Mouse (Mus musculus) cerebellum, adult 9-10 months (tissue): ENCODE measurements around the gene Ak2.

Source experiments
- DNase-seq: peaks from one replicate; pipeline ENCODE4 v3.0.0; 2022

Gene Ak2

DNA sequence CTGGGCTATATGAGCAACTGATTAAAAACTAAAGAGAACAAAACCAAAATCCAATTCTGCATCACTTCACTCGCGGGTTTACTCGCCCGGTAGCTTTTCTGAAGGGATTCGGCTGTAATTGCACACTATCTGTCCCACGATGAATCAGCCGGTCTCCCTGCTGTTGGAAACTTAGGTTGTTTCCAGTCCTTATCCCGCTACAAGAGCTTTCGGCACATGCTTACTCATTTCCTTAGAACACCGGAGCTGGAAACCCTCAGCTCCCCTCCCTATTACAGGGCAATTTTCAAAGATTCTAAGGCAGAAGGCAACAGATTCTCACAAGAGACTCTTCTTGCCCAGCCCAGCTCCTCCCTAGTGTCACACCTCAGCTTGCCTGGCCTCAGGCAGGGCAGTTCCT, 25.4 kb downstream of the Ak2 start:
- DNase-seq: no peak

DNA sequence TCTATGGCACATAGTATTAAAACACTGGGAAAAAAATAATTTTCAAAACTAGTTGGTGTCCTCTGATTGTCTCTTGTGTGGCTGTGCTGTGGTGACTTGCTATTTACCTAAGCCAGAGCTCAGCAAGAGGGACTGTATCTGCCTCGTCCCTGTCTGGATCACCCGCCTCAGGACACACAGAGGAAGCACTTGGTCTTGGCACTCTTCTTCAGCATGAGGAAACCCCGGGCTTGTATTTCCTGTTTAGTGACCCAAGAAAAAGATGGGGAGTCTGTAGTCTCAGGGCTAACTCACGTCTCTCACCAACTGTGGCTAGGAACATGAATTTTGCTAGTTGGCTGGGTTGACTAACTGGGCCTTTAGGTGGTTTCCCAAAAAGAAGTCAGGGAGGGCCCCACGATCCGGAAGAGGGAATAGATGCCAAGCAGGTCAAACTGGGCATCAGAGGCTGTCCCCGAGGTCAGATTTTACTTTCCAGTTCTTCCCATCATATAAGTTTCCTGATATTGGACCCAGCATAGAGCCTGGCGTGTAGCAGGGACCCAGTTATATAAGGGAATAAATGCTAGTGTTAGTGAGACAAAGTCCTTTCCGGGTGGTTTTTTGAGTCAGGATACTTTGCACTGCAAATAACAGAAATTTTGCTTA, 27.2 kb downstream of the Ak2 start:
- DNase-seq: no peak

DNA sequence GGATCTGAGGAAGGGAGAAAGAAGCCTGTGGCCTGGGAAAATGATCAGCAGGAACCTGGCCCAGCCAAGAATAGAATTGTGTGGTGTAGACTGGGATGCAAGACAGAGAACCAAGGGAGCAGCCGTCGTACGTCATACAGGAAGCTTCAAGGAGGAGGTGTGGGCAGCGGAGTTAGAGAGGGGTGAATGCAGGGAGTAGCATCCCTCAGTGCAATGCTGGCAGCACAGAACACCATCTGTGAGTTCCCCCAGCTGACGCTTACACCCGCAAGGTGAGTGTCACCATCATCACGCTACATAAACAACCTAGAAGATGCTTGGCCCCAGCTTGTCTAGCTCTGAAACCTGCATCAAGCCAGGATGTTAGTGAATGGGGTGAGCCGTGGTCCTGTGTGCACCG, 28.0 kb downstream of the Ak2 start:
- peak; percentile 48 for DNase-seq

DNA sequence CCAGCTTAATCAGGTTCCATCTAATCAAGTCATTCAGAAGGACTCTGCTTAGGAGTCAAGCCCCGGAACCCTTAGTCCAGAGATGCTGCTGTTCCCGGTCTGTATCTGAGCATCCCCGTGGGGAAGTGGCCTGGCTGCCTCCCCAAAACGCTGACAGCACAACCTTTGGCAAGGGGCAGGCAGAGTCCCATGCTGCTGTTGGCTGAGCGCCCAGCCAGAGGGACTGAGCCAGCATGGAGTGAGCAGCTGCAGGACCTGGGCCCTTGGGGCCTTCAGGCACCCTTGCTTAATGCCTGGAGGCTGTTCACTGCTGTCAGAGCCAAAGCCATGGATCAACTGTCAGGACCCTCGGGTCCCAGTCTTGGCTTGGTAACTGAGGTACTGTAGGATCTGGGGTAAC, 28.7 kb downstream of the Ak2 start:
- peak; percentile 85 for DNase-seq

DNA sequence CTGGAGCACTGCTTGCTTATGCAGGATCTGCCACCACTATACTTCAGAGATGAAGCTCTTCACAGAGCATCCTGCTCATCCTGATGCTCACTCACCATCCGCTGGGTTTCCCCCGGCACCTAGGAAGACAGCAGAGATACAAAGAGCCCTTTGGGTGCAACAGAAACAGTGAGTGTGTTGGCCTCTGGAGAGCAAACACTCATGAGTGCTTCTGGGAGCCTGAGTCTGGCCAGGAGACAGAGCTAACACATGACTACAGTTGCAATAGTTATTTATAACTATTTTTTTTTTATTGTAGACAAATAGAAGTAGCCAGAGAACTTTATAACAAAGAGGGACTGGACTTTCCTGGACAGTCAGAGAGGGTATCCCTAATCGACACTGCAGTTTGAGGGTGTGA, 29.7 kb downstream of the Ak2 start:
- DNase-seq: no peak

DNA sequence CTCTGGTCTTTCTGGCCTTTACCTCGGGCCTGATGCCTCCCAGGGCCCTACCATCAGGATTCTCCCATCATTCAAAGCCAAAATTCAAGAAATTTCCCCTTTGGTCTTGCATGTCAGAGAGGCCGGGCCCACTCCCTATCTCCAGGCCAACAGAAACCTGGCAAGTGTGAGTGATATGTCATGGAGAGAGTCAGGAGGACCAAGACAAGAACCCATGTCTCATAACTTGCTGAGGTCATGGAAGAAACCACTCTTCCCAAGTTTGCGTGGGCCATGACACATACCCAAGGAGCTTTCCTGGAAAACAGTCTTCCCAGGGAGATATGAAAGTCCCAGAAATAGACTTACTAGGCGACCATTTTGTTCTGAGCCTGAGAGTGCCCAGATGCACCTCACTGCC, 30.1 kb downstream of the Ak2 start:
- DNase-seq: no peak

DNA sequence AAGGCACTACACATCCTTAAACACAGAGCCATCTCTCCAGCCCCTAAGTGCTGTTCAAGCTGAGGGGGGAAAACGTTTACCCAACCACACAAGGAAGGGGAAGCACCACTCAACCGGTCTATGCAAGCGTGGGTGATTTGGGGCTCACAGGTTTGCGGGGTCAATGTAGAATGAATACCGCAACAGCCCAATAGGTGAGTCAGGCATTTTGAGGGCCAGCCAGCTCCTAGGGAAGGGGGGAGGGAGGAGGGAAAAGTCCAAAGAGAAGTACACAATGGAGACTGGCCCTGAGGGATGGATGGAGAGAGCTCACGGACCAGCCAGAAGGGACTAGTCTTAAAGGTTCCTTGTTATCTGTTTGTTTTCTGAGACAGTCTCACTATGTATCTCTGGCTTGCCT, 32.1 kb downstream of the Ak2 start:
- no peak for DNase-seq

DNA sequence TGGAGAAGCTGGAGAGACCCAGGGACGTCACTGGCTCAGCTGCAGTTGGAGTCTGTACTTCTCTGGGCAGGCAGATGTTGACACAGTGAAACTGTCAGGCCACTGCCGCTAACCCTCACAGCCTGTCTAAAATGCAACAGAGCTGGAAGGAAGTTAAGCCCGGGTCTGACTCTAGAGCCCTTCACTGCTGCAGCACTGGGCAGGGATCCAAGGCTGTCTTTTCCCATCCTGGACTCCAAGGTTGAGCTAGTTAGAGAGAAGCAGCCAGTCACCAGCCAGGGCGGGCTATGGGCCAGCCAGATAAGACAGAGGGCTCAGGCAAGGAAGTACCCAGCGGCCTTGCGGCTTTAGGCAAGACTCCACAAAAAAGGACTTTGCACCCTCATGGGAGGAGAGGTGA, 33.0 kb downstream of the Ak2 start:
- DNase-seq: no peak

DNA sequence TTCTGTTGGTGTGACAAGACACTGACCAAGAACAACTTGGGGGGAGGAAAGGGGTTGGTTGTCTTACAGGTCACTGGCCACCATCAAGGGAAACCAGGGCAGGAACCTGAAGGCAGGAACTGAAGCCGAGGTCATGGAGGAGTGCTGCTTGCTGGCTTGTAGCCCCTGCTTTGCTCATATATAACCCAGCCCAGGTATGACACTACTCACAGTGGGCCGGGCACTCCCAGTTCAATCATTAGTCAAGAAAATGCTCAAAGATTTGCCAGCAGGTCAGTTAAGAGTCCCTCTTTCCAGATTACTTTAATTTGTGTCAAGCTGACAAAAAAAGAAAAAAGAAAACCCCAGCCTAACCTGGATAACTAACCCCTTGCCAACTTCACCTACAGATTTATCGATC, 33.9 kb downstream of the Ak2 start:
- no peak for DNase-seq

DNA sequence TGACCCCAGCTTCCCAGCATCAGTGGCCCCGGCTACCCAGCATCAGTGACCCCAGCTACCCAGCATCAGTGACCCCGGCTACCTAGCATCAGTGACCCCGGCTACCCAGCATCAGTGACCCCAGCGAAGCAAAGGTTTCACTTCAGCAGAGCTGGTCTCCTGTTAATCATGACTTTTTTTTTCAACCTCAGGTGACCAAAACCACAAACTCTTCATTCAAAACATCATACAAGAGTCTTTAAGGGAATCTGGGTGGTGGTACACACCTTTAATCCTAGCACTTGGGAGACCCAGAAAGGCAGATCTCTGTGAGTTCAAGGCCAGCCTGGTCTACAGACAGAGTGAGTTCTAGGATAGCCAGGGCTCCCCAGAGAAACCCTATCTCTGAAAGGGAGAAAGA, 39.0 kb downstream of the Ak2 start:
- DNase-seq: no peak

DNA sequence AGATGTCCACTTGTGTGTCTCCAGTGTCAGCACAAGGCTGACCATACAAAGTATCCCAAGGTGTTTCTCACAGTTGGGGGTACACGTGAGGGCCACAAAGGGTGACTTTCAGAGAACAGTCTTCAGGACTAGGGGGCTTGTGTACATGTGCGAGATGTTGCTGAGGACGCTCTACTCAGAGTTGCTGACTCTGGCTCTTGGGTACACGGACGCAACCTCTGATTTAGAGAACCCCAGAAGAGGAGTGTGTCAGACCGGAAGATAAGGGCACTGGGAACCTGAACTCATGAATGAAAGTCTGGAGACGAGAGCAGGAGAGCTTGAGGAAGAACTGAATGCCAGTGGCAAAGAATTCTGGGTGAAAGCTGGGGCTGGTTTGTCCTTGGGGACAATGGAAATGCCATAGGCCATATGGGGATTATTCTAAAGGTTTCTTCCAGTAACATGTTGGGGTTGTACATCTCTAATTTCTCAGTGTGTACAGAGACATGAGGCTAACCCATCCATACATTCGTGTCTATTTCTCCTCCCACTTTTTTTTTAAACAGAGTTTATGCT, 39.7 kb downstream of the Ak2 start:
- no peak for DNase-seq

DNA sequence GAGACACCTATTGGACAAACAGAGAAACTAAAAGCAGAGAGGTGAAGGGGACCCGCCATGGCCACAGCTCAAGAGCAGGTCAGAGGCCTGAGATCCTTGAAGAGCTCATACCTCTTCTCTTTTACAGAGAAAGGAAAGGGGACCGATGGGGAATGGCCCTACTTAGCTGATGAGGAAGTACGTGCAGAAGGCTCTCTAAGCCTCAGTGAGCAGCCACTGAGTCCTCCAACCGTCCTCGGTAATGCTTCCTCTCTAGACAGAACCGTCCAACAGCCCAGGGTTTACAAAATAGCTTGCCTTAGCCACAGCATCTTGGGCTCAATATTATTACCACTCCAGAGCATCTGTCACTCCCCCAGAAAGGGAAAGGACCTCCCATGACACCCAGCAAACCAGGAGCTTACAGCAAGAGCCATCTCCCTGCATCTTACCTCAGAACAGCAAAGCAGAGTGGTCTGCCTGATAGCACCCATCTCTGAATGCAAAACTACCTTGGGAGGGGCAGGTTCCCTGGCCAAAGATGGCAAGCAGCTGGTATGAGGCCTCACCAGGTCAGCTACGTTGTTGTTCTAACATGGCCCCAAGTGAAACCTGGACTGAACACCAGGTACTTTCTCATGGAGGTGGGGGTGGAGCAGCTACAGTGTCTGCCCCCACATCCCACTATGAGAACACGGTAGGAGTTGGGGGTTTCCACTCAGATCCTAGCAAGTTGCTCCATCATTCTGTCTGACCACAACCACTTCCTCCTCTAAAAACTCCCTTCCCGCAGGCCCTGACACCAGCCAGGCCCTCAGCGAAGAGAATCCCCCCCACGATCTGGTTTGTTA, 40.6 kb downstream of the Ak2 start:
- no peak for DNase-seq

DNA sequence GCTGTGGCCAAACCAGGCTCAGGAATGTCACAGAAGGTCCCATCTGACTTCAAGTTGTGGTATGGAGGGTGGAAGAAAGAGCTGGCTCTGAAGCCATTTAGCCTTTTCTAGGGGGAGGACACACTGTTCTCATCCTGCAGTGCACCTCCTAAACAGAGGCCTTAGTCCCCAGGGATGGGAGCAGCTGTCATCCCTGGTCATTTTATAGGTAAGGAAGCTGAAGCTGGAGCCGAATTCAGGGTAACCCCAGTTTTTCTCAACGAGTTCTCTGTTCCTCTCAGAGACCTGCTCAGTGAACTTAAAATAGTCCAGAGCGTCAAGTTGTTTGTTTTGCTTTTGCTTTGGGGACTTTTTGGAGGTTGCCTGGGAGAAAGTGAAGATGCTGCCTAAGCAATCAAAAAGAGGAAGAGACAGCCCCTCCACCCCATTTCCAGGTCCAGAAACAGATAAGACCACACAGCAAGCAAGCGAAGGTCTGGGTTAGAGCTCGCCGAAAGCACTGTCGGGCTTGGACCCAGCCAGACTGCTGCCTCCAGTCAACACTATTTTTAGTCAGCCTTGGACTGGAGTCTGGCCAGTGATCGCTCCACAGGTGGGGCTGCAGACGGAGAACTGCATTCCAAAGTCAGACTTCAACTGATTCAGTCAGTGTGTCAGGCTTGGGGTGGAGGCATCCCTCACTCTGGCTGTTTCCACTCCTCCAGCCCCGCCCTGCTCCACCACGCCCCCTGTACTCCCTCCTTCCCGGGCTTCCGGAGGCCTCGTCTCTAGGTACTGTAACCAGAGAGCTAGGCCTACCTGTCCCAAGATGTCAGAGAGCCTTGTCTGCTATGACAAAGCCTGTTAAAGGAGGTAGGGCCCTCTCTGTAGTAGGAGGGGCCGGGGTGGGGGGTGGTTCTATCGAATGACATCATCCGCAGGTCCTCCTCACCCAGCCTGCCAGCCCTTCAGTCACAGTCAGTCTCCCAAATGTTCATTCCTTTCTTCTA, 41.5 kb downstream of the Ak2 start:
- DNase-seq: peak; percentile 70

DNA sequence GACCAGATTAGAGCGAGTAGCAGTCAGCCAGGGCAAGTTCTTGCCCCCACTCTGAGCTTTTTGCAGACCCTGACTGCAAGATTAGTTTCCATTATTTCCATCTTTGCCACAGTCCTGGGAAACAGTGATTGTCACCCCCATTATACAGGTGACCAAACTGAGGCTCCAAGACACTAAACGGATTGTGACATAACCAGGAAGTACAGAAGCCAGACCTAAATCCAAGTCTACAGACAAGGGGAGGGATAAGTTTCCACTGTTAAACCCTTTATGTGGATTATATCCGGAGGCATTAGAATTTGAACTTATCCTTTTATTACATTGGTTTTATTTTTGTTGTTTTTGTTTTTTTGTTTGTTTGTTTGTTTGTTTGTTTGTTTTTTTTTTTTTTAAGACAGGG, 42.5 kb downstream of the Ak2 start:
- DNase-seq: no peak

DNA sequence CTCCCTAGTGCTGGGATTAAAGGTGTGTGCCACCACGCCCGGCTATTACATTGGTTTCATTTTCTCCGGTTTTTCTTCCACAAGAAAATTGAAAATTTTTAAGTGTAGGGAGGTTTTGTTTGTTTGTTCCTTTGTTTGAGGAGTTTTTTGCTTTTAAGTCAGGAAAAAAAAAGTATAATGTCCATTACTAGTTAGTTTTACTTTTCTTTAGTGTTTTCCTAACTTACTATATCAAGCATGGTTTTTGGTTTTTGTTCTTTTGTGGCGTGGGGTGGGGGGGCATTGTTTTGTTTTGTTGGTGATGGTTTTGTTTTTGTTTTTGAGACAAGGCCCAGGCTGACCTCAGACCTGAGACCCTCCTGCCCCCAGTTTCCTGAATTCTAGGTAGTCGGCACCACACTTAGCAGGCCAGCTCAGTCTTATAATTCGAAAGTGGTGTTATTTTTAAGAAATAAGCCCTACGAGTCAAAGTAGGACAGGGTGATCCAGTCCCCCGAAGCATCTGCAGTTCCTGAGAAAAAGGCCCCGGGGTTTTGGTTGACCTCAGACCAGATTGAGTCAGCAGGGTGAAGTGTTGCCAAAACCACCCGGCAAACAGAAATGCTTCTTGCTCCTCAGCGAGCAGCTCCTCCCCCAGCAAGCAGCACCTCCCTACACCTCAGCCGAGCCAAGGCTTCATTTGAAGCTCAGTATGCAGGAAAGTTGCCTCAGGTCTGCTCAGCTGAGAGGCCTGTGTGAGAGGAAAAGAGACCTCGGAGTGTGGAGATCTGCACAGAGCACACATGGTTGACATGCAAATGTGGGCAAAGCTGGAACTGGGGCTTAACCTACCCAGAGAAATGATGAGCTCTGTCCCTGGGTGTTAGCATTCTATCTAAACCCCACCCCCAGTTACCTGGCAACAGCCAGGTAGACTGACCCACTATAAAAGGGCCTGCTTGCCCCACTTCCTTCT, 43.2 kb downstream of the Ak2 start:
- DNase-seq: peak; percentile 61

DNA sequence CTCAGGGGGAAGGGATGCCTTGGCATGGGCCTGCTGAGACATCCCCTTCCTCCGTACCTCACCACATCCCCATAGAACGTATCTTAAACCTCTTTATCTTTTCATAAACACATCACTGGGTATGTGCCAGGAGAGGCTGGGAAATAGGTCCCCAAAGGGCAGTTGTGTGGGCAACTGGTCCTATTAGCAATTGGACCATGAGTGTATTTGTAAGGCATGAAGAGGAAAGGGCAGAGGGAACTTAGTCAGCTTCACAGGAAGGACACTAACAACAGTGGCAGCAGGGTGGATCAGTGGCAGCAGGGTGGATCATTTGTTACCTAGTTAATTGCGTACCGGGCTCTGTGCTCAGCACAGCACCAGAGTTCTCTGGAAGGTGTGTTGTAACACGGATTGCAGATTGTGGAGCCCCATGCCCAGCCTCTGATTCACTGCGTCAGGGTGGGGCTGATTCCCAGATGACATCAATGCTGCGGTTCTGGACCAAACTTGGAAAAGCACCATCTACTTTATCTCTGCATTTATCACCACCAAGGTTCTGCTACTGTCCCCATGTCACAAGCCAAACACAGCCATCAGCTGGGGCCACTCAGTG, 44.2 kb downstream of the Ak2 start:
- DNase-seq: no peak

DNA sequence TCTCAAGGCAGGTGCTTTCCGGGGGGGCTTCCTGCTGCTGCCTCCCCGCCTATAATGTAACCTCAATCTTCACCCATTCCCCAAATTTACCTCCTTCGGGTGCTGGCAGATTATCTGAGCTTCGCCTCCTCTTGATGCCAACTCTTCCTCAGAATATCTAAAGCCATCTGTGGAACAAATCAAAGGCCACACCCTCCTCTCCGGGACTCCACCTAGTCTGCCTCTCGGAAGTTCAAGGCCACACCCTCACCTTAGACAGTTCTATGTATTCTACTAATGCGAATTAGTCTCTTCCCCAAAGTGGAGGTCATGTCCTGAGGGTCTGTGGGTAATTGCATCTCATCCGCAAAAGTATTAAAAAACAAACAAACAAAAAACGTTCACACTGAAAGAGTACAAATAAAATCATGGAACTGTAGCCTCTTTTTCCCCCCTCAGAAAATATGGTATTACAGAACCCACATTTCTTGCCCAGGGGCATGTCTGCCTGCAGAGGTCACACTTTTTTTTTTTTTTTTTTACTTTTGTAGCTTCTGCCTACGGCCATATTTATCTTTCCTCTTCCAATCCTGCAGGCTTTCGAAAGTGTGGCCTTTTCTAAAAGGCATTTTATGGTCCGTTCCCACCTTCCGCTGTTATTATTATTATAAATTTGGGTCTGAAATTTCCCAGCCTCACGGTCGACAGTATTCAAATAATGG, 56.1 kb downstream of the Ak2 start:
- DNase-seq: no peak

DNA sequence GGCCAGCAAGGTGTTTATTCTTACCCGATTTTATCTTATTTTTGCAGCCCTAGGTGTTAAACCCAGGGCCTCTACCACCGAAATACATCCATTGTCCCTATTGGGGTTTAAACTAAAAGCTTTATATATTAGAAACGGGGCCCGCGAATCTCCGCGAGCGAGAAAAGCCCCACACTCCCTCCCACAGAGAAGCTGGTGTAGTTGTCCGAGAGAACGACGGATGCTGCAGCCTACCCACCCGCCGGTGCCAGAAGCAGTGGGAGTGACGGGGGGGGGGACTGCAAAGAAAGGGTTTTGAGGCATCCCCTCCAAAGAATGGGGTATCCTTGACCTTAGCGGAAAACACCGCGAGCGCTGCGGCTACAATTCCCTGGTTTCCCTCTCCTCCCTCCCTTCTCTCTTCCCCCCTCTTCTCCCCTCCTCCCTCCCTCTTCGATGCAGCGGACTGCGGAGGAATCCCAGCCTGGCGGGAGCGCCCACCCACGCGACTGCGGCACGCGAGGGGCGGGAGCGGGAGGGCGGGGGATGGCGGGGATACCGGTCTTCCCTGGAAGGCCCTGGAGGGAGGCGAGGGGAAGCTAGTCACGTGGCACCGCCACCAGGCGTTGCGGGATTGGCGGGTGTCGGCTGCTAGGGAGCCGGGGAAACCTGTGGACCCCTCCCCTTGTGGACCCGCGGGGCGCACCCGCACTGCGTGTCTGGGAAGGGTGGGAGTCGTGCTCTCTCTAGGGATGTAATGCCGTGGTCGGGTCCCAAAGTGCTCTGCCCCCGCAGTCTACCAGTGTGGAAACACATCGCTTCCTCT, 56.9 kb downstream of the Ak2 start:
- DNase-seq: peak; percentile 90

DNA sequence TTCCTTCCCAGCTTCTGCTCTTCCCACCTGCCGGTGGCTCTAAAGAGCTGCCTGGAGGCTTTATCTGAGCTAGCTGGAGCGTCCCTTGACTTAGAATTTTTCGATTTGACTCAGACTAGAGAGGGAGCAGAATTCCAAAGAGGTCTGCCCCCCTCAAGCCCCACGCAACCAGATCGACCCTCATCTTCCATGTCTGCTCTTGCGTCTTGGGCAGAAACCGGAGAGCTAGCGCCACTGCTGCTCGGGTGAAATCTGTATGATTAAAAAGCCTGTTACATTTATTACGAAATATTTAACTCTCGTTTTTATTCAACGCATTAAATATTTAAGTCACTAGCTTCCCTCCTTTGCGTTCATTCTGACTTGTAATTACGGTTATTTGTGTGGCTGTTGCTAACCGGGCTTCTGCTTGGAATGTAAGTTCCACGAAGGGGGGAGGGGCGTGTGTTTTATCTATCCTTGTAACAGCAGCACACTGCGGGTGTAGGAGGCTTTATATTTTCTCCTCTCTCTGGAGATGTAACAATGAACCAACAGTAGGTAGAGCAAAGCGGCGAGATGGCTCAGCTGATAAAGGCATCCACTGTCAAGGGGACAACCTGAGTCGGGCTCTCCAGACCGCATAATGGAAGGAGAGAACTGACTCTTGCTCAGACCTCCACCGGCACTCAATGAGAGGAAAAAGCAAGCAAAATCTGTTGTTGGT, 57.7 kb downstream of the Ak2 start:
- DNase-seq: peak; percentile 74
